Mouse (Mus musculus) kidney, postnatal 25 days (tissue): ENCODE measurements around the gene Retreg3.
"Not testable (repeated sequence)": the region's sequence is repeated elsewhere in the genome, so short reads cannot be mapped to it uniquely, and the experiment has no call there.

ENCODE experiments used
- DNase-seq, 2 experiments: peaks; one replicate each; pipeline ENCODE4 v3.0.0; 2021; ENCODE audit warnings: mixed read lengths in 2 of 2

Gene Retreg3

GRCm38 (mm10) chr11:101119761-101120544, at the start of gene Retreg3, which contains the start of gene Tubg1:
Retreg3 (minus strand) TSS chr11:101119893.
Tubg1 (plus strand) TSS chr11:101119938.
- DNase-seq, result peak; percentile 98 to 99

- DNase-seq, result peak; percentile 69 to 77
Measured at GRCm38 (mm10) chr11:101168301-101168980, 48.7 kb upstream of the Retreg3 start.

- no peak for DNase-seq
Measured at GRCm38 (mm10) chr11:101167963-101168300, 48.2 kb upstream of the Retreg3 start.

- DNase-seq, result peak in 1 of 2 experiments; percentile 39
Measured at GRCm38 (mm10) chr11:101167211-101167962, 47.7 kb upstream of the Retreg3 start.

GRCm38 (mm10) chr11:101166357-101166756, 46.7 kb upstream of the Retreg3 start:
- DNase-seq, result no peak

GRCm38 (mm10) chr11:101164677-101165580, 45.2 kb upstream of the Retreg3 start:
- no peak for DNase-seq

- no peak for DNase-seq
Measured at GRCm38 (mm10) chr11:101164351-101164665, 44.6 kb upstream of the Retreg3 start.

- peak; percentile 71 to 88 for DNase-seq
Measured at GRCm38 (mm10) chr11:101163476-101164350, 44.0 kb upstream of the Retreg3 start.

GRCm38 (mm10) chr11:101162772-101163171, 43.1 kb upstream of the Retreg3 start:
- DNase-seq, result peak; percentile 60 to 91

- DNase-seq, result no peak
Measured at GRCm38 (mm10) chr11:101162301-101162700, 42.6 kb upstream of the Retreg3 start.

- DNase-seq, result no peak
Measured at GRCm38 (mm10) chr11:101161551-101161950, 41.9 kb upstream of the Retreg3 start.

- DNase-seq, result not testable (repeated sequence)
Measured at GRCm38 (mm10) chr11:101160981-101161505, 41.4 kb upstream of the Retreg3 start.

GRCm38 (mm10) chr11:101160151-101160550, 40.5 kb upstream of the Retreg3 start:
- not testable (repeated sequence) for DNase-seq

- DNase-seq, result peak; percentile 64 to 76
Measured at GRCm38 (mm10) chr11:101155728-101156371, 36.2 kb upstream of the Retreg3 start, which contains the start of gene Tubg2. Tubg2 (plus strand) TSS chr11:101155907.

GRCm38 (mm10) chr11:101155151-101155550, 35.5 kb upstream of the Retreg3 start:
- no peak for DNase-seq

GRCm38 (mm10) chr11:101154648-101155047, 35.0 kb upstream of the Retreg3 start:
- no peak for DNase-seq

- DNase-seq, result no peak
Measured at GRCm38 (mm10) chr11:101152825-101153224, 33.1 kb upstream of the Retreg3 start.

- DNase-seq, result no peak
Measured at GRCm38 (mm10) chr11:101151063-101151462, 31.4 kb upstream of the Retreg3 start.

- peak in 1 of 2 experiments; percentile 52 for DNase-seq
Measured at GRCm38 (mm10) chr11:101149178-101150105, 29.7 kb upstream of the Retreg3 start.
